Mouse (Mus musculus) testis, adult 2 months (tissue): ENCODE measurements around the gene Pacs2.

Experiments
- CTCF ChIP-seq: fragments of 200-500 bp; IDR thresholded peaks from 2 replicates; pipeline ENCODE4 v1.5.1; 2012; ENCODE audit warnings: low read depth, mild to moderate bottlenecking, inconsistent platforms, low read length, moderate library complexity; ENCODE audit not compliant: control insufficient read depth, insufficient read depth, insufficient replicate concordance
- POLR2A ChIP-seq: fragments of 200-500 bp; IDR thresholded peaks from 2 replicates; pipeline ENCODE4 v1.6.1; 2012; ENCODE audit warnings: low read depth, mild to moderate bottlenecking, inconsistent platforms, low read length, moderate library complexity; ENCODE audit not compliant: control insufficient read depth

DNA sequence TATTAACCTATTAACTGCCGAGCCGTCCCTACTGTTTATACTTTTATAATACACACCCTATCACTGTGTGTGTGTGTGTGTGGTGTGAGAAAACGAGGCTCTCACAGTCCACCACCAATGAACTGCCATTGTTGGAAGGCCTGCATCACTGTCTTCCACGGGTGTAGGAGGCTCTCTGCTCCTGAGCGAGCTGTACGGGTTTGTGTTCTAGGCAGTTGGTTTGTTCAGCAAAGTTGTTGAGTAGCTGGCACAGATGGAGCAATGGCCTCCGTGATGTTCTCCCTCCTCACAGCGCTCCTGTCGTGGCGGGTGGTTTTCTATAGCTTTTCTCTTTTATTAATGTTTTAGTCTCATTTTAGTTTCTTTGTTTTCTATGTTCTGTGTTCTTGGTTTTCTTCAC is 95.5 kb downstream of the Pacs2 start:
- TF ChIP-seq POLR2A (no peak), CTCF (no peak)
